Mouse (Mus musculus): ENCODE results near the gene Actl7a. TPM values are rescaled to one million over a fixed set of nuclear protein-coding genes. Genes with fewer than 3 reads are reported as not detected.

Gene Actl7a
- polyA plus RNA-seq, 2 experiments: not detected

DNA sequence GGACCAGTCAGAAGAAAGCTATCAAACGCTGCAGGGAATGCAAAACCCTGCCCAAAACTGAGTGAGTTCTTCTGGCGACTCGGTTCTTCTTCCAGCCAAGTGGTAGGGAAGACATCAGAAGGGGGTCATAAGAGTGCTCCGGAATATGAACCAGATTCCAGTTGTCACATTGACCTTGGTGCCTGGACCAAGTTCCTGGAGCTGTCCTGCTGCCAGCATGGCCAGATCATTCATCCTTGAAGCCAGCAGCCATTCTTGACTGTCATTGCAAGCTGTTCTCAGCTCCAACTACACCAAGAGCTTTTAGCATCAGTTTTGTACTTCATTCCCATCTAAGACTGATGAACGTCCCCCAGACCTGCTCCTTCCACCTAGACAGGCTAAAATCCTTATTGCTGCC lies 26.4 kb upstream of the Actl7a start:
- Histone ChIP-seq H3K27me3 (ENCODE audit: control insufficient read depth, insufficient read depth, low read length) (no peaks in the 10 kb centered on the region), H3K9ac (ENCODE audit: low read depth, low read length, severe bottlenecking) (no peak overlapping the region), H3K4me3 (replicated peaks; ENCODE audit: low read length) (no peak overlapping the region), H3K4me2 (replicated peaks; ENCODE audit: low read depth, low read length, severe bottlenecking) (no peak overlapping the region), H3K36me3 (ENCODE audit: control insufficient read depth, insufficient read depth, low read length) (no peaks in the 10 kb centered on the region), H3K4me1 (ENCODE audit: control insufficient read depth, insufficient read depth, low read length) (peaks cover 12% of the 10 kb centered on the region; the same call in 1 of the 2 replicates), H3K27ac (replicated peaks; ENCODE audit: low read depth, low read length) (no peak overlapping the region), H3K9me3 (ENCODE audit: control insufficient read depth, low read length) (no peaks in the 10 kb centered on the region)
- 65% methylated on average over 5 of the region's 5 CpGs for WGBS
- no peak for TF ChIP-seq POLR2A (IDR thresholded peaks at IDR 0.05; ENCODE audit: borderline replicate concordance, extremely low read depth, insufficient read depth, insufficient read length)
- ATAC-seq (ENCODE audit: low FRiP score, low read depth) (no peak), DNase-seq (ENCODE audit: low spot score) (no peak)

GRCm38 (mm10) chr4:56717932-56718331 lies 25.3 kb upstream of the Actl7a start:
- 78% methylated on average over 3 of the region's 3 CpGs for WGBS
- Histone ChIP-seq H3K27ac (replicated peaks; ENCODE audit: low read depth, low read length) (no peak overlapping the region), H3K9me3 (ENCODE audit: control insufficient read depth, low read length) (no peaks in the 10 kb centered on the region), H3K4me2 (replicated peaks; ENCODE audit: low read depth, low read length, severe bottlenecking) (no peak overlapping the region), H3K9ac (ENCODE audit: low read depth, low read length, severe bottlenecking) (no peak overlapping the region), H3K4me1 (ENCODE audit: control insufficient read depth, insufficient read depth, low read length) (peaks cover 12% of the 10 kb centered on the region; the same call in 1 of the 2 replicates), H3K36me3 (ENCODE audit: control insufficient read depth, insufficient read depth, low read length) (no peaks in the 10 kb centered on the region), H3K27me3 (ENCODE audit: control insufficient read depth, insufficient read depth, low read length) (no peaks in the 10 kb centered on the region), H3K4me3 (replicated peaks; ENCODE audit: low read length) (no peak overlapping the region)
- TF ChIP-seq POLR2A (IDR thresholded peaks at IDR 0.05; ENCODE audit: borderline replicate concordance, extremely low read depth, insufficient read depth, insufficient read length): no peak
- DNase-seq (ENCODE audit: low spot score): no peak
- no peak for ATAC-seq (ENCODE audit: low FRiP score, low read depth)

DNA sequence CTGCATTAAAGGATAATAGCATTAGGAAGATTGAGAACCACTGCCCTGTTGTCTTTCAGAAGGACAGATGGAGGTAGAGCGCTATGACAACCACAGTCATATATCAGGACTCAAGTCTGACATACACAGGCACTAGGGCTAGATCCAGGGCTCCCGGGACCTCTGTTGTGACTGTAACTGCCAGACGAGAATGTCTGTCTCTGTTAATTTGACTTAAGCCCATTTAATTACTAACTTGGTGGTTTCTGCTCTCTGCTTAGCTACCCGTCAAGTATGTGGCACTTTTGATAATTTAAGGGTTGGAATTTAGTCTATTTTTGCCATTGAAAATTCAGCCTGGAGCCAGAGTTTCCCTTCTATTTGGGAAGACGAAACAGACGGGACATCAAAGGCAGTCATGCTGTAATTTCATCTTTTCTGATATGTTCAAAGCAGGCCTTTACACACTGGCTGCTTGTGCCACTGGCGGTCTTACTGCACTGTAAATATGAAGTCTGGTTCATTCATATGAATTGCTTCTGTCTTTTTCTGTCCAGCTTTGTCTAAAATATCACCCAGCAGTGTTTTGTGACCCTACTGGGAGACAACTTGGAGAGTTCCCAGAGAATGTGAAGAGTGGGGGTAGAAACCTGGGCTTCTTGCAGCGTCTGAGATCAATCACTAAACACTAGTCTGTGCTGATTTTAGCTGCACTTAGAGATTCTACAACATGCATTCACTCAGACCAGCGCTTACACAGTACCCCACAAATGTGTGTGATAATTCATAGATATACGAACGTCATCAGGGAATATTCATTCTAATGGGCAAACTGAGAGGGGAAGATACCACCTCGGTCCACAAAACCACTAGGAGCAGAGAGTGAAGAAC lies 24.4 kb upstream of the Actl7a start:
- no peak for ATAC-seq (ENCODE audit: low FRiP score, low read depth)
- no peak overlapping the region for H3K4me2 ChIP-seq (replicated peaks; ENCODE audit: low read depth, low read length, severe bottlenecking)
- 48% methylated on average over 12 of the region's 12 CpGs for WGBS
- no peak overlapping the region for H3K27ac ChIP-seq (replicated peaks; ENCODE audit: low read depth, low read length)
- no peaks in the 10 kb centered on the region for H3K36me3 ChIP-seq (ENCODE audit: control insufficient read depth, insufficient read depth, low read length)
- H3K9me3 ChIP-seq (ENCODE audit: control insufficient read depth, low read length): no peaks in the 10 kb centered on the region
- H3K27me3 ChIP-seq (ENCODE audit: control insufficient read depth, insufficient read depth, low read length): no peaks in the 10 kb centered on the region
- no peak overlapping the region for H3K4me3 ChIP-seq (replicated peaks; ENCODE audit: low read length)
- peak; percentile 32 for DNase-seq (ENCODE audit: low spot score)
- no peak for TF ChIP-seq POLR2A (IDR thresholded peaks at IDR 0.05; ENCODE audit: borderline replicate concordance, extremely low read depth, insufficient read depth, insufficient read length)
- no peak overlapping the region for H3K9ac ChIP-seq (ENCODE audit: low read depth, low read length, severe bottlenecking)
- peaks cover 12% of the 10 kb centered on the region; the same call in 1 of the 2 replicates for H3K4me1 ChIP-seq (ENCODE audit: control insufficient read depth, insufficient read depth, low read length)

DNA sequence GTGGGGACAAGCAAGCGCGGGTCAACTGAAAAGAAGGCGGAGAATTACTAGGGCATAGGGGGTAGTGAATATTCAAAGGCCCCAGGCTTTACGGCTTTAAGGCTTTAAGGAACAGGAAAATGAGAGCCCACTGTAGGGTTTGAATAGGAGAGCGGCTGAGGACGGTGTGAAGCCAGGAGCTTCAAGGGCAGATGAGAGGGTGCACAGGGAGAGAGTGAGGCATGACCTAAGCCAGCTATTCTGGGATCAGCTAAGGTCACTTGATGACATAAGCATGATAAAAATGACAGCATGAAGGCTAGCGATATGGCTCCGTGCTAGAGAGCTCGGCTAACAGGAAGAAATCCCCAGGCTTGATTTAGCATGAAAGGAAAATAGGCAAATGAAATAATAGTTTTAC lies 23.8 kb upstream of the Actl7a start:
- Histone ChIP-seq H3K36me3 (ENCODE audit: control insufficient read depth, insufficient read depth, low read length) (no peaks in the 10 kb centered on the region), H3K4me3 (replicated peaks; ENCODE audit: low read length) (no peak overlapping the region), H3K9me3 (ENCODE audit: control insufficient read depth, low read length) (no peaks in the 10 kb centered on the region), H3K4me2 (replicated peaks; ENCODE audit: low read depth, low read length, severe bottlenecking) (no peak overlapping the region), H3K9ac (ENCODE audit: low read depth, low read length, severe bottlenecking) (no peak overlapping the region), H3K27me3 (ENCODE audit: control insufficient read depth, insufficient read depth, low read length) (no peaks in the 10 kb centered on the region), H3K4me1 (ENCODE audit: control insufficient read depth, insufficient read depth, low read length) (peaks cover 12% of the 10 kb centered on the region; the same call in 1 of the 2 replicates), H3K27ac (replicated peaks; ENCODE audit: low read depth, low read length) (no peak overlapping the region)
- ATAC-seq (ENCODE audit: low FRiP score, low read depth) (no peak), DNase-seq (ENCODE audit: low spot score) (no peak)
- no peak for TF ChIP-seq POLR2A (IDR thresholded peaks at IDR 0.05; ENCODE audit: borderline replicate concordance, extremely low read depth, insufficient read depth, insufficient read length)
- 53% methylated on average over 9 of the region's 9 CpGs for WGBS

DNA sequence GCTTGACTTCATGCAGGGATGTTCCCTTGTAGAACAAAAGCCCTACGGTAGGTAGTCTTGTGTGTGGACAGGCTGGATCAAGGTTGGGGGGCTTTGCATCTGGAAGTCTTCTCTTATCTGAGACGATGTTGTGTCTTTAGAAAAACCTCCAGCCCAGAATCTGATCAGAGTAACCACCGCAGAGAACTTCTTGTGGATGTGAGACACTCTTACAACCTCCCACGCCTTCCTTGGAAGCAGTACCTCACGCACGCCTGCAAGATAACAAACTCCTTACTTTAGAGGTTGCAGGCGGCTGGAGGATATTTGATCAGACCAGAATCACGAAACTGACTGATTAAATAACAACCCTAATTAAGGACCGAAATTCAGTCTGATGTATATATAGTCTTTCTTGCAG lies 22.8 kb upstream of the Actl7a start:
- H3K4me1 ChIP-seq (ENCODE audit: control insufficient read depth, insufficient read depth, low read length): peaks cover 12% of the 10 kb centered on the region; the same call in 1 of the 2 replicates
- no peak for DNase-seq (ENCODE audit: low spot score)
- no peak for TF ChIP-seq POLR2A (IDR thresholded peaks at IDR 0.05; ENCODE audit: borderline replicate concordance, extremely low read depth, insufficient read depth, insufficient read length)

More for the DNA sequence above, 22.8 kb upstream of the Actl7a start:
- H3K9ac ChIP-seq (ENCODE audit: low read depth, low read length, severe bottlenecking): no peak overlapping the region
- H3K27ac ChIP-seq (replicated peaks; ENCODE audit: low read depth, low read length): no peak overlapping the region
- no peak overlapping the region for H3K4me2 ChIP-seq (replicated peaks; ENCODE audit: low read depth, low read length, severe bottlenecking)
- H3K9me3 ChIP-seq (ENCODE audit: control insufficient read depth, low read length): no peaks in the 10 kb centered on the region
- no peak overlapping the region for H3K4me3 ChIP-seq (replicated peaks; ENCODE audit: low read length)
- no peak for ATAC-seq (ENCODE audit: low FRiP score, low read depth)
- WGBS: 86% methylated on average over 9 of the region's 9 CpGs
- no peaks in the 10 kb centered on the region for H3K27me3 ChIP-seq (ENCODE audit: control insufficient read depth, insufficient read depth, low read length)
- no peaks in the 10 kb centered on the region for H3K36me3 ChIP-seq (ENCODE audit: control insufficient read depth, insufficient read depth, low read length)
